Comparison of ENCODE assay signal across 14 mouse cellular contexts in the genomic region with DNA sequence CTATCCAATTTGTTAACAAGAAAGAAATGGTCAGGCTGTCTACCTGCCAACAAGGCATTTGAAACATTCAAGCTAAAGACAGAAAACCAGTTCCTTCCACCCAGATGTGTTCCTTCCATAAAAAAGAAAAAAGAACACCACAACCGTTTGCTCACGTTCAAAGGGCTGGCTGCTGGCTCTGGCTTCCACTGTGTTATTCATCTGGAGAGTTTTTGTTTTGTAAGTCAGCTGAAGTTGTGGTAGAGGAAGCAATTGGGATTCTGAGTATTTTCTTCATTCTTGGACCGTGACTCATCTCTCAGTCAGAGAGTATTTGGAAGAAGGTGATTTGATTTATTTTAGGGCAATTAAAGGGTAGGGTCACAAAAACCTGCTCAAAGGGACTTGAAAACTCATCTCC.
"Had no signal": no experiment of that assay in that cellular context is flagged by ENCODE, and none has a peak within 500 bp of the region (broad histone marks: within the 10 kb centered on the region; RNA-seq: fewer than 3 reads in every experiment).

No protein-coding gene starts in this region.

- ATAC-seq: liver, embryonic 12.5 days had no signal

- DNase-seq: kidney, postnatal 36 days; layer of hippocampus, adult 9-11 months; layer of hippocampus, postnatal 36 days; lung, embryonic 14.5 days; lung, postnatal 10 days; lung, postnatal 4 days; midbrain, embryonic 14.5 days; thymus, adult 18-20 months; thymus, postnatal 14 days had no signal

- H3K27ac ChIP-seq: limb, embryonic 15.5 days; liver, embryonic 12.5 days; midbrain, embryonic 10.5 days; neural tube, embryonic 12.5 days; stomach, postnatal 0 days had no signal

- H3K4me3 ChIP-seq: limb, embryonic 15.5 days; liver, embryonic 12.5 days; midbrain, embryonic 10.5 days; neural tube, embryonic 12.5 days had no signal

- H3K9ac ChIP-seq: limb, embryonic 15.5 days; liver, embryonic 12.5 days; lung, embryonic 14.5 days; neural tube, embryonic 12.5 days had no signal

- H3K36me3 ChIP-seq: limb, embryonic 15.5 days; liver, embryonic 12.5 days; midbrain, embryonic 10.5 days; neural tube, embryonic 12.5 days had no signal

- H3K4me1 ChIP-seq: liver, embryonic 12.5 days; midbrain, embryonic 10.5 days; neural tube, embryonic 12.5 days had no signal

- H3K9me3 ChIP-seq: limb, embryonic 15.5 days; liver, embryonic 12.5 days; midbrain, embryonic 10.5 days; neural tube, embryonic 12.5 days had no signal

- H3K27me3 ChIP-seq: limb, embryonic 15.5 days; liver, embryonic 12.5 days; neural tube, embryonic 12.5 days had no signal

- H3K4me2 ChIP-seq: limb, embryonic 15.5 days; liver, embryonic 12.5 days; lung, embryonic 14.5 days; neural tube, embryonic 12.5 days had no signal
